In the genomic region with DNA sequence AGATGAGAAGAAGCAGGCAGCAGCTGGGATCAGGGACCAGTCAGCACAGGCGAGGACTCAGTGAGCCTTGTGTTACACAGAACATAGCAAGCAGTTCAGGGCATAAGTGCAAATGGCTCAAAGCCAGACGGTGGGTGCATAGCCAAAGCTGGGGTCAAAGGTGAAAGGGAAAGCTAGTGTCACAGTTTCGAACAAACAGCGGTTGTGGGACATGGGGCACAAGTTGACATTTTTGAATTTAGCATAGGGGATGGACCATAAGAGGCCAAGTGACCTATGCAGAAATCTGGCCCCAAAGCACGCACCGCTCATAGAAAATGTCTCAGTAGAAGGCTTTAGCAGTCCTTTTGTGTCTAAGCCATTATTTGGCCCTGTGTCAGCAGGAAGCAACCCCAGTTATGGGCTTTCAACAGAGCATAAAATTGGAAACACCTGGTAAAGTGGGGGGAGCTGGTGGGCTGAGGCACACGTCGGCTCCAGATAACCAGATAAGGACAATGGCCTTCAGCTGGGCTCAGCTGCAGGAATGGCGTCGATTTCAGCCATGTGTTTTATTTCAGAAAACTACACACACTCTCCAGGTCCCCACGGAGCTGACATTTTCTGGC, we compare ENCODE assay signal across 8 mouse cellular contexts.
DNase-seq lines count a peak whose midpoint lies in the region; ATAC-seq and TF ChIP-seq lines count a peak whose summit lies in the region.

No protein-coding gene starts in this region.

- no peak for TF ChIP-seq CTCF in kidney, adult 2 months (conservative IDR thresholded peaks at IDR 0.05; ENCODE audit: insufficient read depth, insufficient read length, low read depth, low read length)

- no peak for TF ChIP-seq POLR2A in kidney, adult 2 months (IDR thresholded peaks at IDR 0.05; ENCODE audit: low read depth, low read length)

- peak; percentile 49; the same call in 1 of the 2 replicates for ATAC-seq in forebrain, embryonic 14.5 days

- no peaks in the 10 kb centered on the region for H3K9me3 ChIP-seq in forebrain, embryonic 14.5 days (replicated peaks; ENCODE audit: control insufficient read depth, low read length)

- H3K27ac ChIP-seq in forebrain, embryonic 14.5 days (ENCODE audit: low read depth, low read length): peak overlapping the region; percentile 9; the same call in 1 of the 2 replicates
- no peak overlapping the region for H3K27ac ChIP-seq in kidney, adult 2 months (ENCODE audit: insufficient read depth, low read depth, low read length)

- peak; percentile 32 for DNase-seq in adrenal gland, adult 2 months
- DNase-seq in adrenal gland, postnatal 25 days: no peak
- peak; percentile 49 for DNase-seq in forebrain, embryonic 14.5 days (ENCODE audit: low spot score)
- peak; percentile 77 for DNase-seq in kidney, adult 2 months
- peak; percentile 42 for DNase-seq in lung, postnatal 10 days
- no peak for DNase-seq in gastrocnemius, postnatal 10 days
- DNase-seq in spleen, postnatal 14 days (ENCODE audit: low spot score in 2 of 2): no peak
- DNase-seq in layer of hippocampus, adult 9-11 months: no peak

- no peak overlapping the region for H3K4me3 ChIP-seq in forebrain, embryonic 14.5 days (ENCODE audit: low read depth, low read length)
- H3K4me3 ChIP-seq in kidney, adult 2 months (ENCODE audit: insufficient read depth, low read depth, low read length): no peak overlapping the region

- 0 out of 2 replicates have a peak, but pooled peaks cover 2% of the 10 kb centered on the region for H3K4me1 ChIP-seq in forebrain, embryonic 14.5 days (ENCODE audit: control insufficient read depth, insufficient read depth, low read length)
- no peaks in the 10 kb centered on the region for H3K4me1 ChIP-seq in kidney, adult 2 months (ENCODE audit: control insufficient read depth, insufficient read depth, low read length)

- no peak overlapping the region for H3K9ac ChIP-seq in forebrain, embryonic 14.5 days (ENCODE audit: low read length)

- H3K4me2 ChIP-seq in forebrain, embryonic 14.5 days (ENCODE audit: low read length): no peak overlapping the region

- WGBS in forebrain, embryonic 14.5 days: 33% methylated on average over 11 of the region's 11 CpGs
- WGBS in kidney, adult 2 months: 28% methylated on average over 11 of the region's 11 CpGs

- H3K36me3 ChIP-seq in forebrain, embryonic 14.5 days (ENCODE audit: control insufficient read depth, insufficient read depth, low read length): no peaks in the 10 kb centered on the region
- no peaks in the 10 kb centered on the region for H3K36me3 ChIP-seq in kidney, adult 2 months (ENCODE audit: control insufficient read depth, insufficient read depth, low read length)

- H3K27me3 ChIP-seq in forebrain, embryonic 14.5 days (replicated peaks; ENCODE audit: control insufficient read depth, insufficient read depth, low read length): no peaks in the 10 kb centered on the region
- H3K27me3 ChIP-seq in kidney, adult 2 months (replicated peaks; ENCODE audit: control insufficient read depth, insufficient read depth, low read length): no peaks in the 10 kb centered on the region

Comparison
In these comparisons a context has a peak if more than half of its experiments do, and no peak if none do; other contexts are left out.
1. DNase-seq: peak in adrenal gland, adult 2 months (single experiment), forebrain, embryonic 14.5 days (single experiment), kidney, adult 2 months (single experiment) and lung, postnatal 10 days (single experiment); none in adrenal gland, postnatal 25 days (single experiment), gastrocnemius, postnatal 10 days (single experiment), spleen, postnatal 14 days (0 of 2) and layer of hippocampus, adult 9-11 months (single experiment).